Mouse (Mus musculus): ENCODE measurements around the gene Slk. TPM values are rescaled to one million over a fixed set of nuclear protein-coding genes. Genes with fewer than 3 reads are reported as not detected.

The Slk gene
- total and polyA plus RNA-seq, 3 experiments: 21.1 to 33.6 (median 25.5) TPM

- Histone ChIP-seq H3K4me2 (ENCODE audit: insufficient read depth, low read depth, poor library complexity, severe bottlenecking) (no peak overlapping the region), H3K4me1 (ENCODE audit: control insufficient read depth in 1 of 2, insufficient read depth in 2 of 2) (peaks cover 18 to 31% of the 10 kb centered on the region in 2 experiments), H3K79me2 (replicated peaks; ENCODE audit: control insufficient read depth, extremely low read depth, insufficient read depth, poor library complexity, severe bottlenecking) (no peaks in the 10 kb centered on the region), H3K9ac (ENCODE audit: insufficient read depth, low read depth) (no peak overlapping the region), H3K9me3 (replicated peaks; ENCODE audit: low read length) (no peaks in the 10 kb centered on the region), H3K27me3 (replicated peaks) (peaks cover 3% of the 10 kb centered on the region), H3K27ac (ENCODE audit: insufficient read depth, low read depth) (no peak overlapping the region), H3K36me3 (replicated peaks in 1 of 2; ENCODE audit: control insufficient read depth in 1 of 2, insufficient read depth in 1 of 2, low read length in 1 of 2) (no peaks in the 10 kb centered on the region), H3K4me3 (replicated peaks in 1 of 3; ENCODE audit: low read depth in 2 of 3, low read length in 2 of 3, poor library complexity in 1 of 3) (no peak overlapping the region)
- in situ Hi-C loops (cut with MboI; ENCODE audit: low pct_ligation_motif_present, low pct_unique_long_range_greater_than_20kb, low sequenced_read_pairs) (loop anchor here (25.0 kb wide), 1 partner anchor 269 kb away; the partner anchor contains the start of gene Cfap58), dilution Hi-C loops (cut with MboI; ENCODE audit: extremely low pct_ligation_motif_present, extremely low pct_unique_long_range_greater_than_20kb, low sequenced_read_pairs) (no loop called here)
- TF ChIP-seq CHD2 (IDR thresholded peaks at IDR 0.05; ENCODE audit: low read length): no peak
- TF ChIP-seq MAFK (IDR thresholded peaks at IDR 0.05; ENCODE audit: insufficient replicate concordance, low read length): no peak
- TF ChIP-seq JUND (conservative IDR thresholded peaks at IDR 0.05; ENCODE audit: low read depth, low read length): no peak
- TF ChIP-seq ZMIZ1 (IDR thresholded peaks at IDR 0.05; ENCODE audit: low read depth, low read length): no peak
- TF ChIP-seq IRF4 (IDR thresholded peaks at IDR 0.05; ENCODE audit: low read depth, low read length): no peak
- TF ChIP-seq NRF1 (IDR thresholded peaks at IDR 0.05; ENCODE audit: low read depth, low read length): no peak
- TF ChIP-seq CHD1 (IDR thresholded peaks at IDR 0.05; ENCODE audit: low read depth, low read length): no peak
- TF ChIP-seq HCFC1 (IDR thresholded peaks at IDR 0.05; ENCODE audit: low read depth, low read length): no peak
- TF ChIP-seq POLR2AphosphoS2 (IDR thresholded peaks at IDR 0.05; ENCODE audit: low read depth, low read length): no peak
- TF ChIP-seq TBP (conservative IDR thresholded peaks at IDR 0.05; ENCODE audit: low read depth, low read length): no peak
- TF ChIP-seq MAX (IDR thresholded peaks at IDR 0.05; ENCODE audit: low read length): no peak
- no peak for DNase-seq (ENCODE audit: extremely low read depth)
Observed at GRCm38 (mm10) chr19:47668399-47668798, 88.9 kb downstream of the Slk start.

GRCm38 (mm10) chr19:47674419-47674818 lies 94.9 kb downstream of the Slk start:
- Histone ChIP-seq H3K4me3 (replicated peaks in 1 of 3; ENCODE audit: low read depth in 2 of 3, low read length in 2 of 3, poor library complexity in 1 of 3) (no peak overlapping the region), H3K27ac (ENCODE audit: insufficient read depth, low read depth) (no peak overlapping the region), H3K9me3 (replicated peaks; ENCODE audit: low read length) (no peaks in the 10 kb centered on the region), H3K79me2 (replicated peaks; ENCODE audit: control insufficient read depth, extremely low read depth, insufficient read depth, poor library complexity, severe bottlenecking) (no peaks in the 10 kb centered on the region), H3K36me3 (replicated peaks in 1 of 2; ENCODE audit: control insufficient read depth in 1 of 2, insufficient read depth in 1 of 2, low read length in 1 of 2) (no peaks in the 10 kb centered on the region), H3K4me2 (ENCODE audit: insufficient read depth, low read depth, poor library complexity, severe bottlenecking) (peak overlapping the region; percentile 41; the same call in 1 of the 2 replicates), H3K27me3 (replicated peaks) (no peaks in the 10 kb centered on the region), H3K4me1 (ENCODE audit: control insufficient read depth in 1 of 2, insufficient read depth in 2 of 2) (peaks cover 10 to 29% of the 10 kb centered on the region in 2 experiments), H3K9ac (ENCODE audit: insufficient read depth, low read depth) (no peak overlapping the region)
- peak; percentile 69 for TF ChIP-seq SMC3 (IDR thresholded peaks at IDR 0.05; ENCODE audit: low read depth, low read length)
- peak; percentile 80 to 87 for TF ChIP-seq CTCF (conservative IDR thresholded peaks at IDR 0.05 in 1 of 2, IDR thresholded peaks at IDR 0.05 in 1 of 2; ENCODE audit: low read depth in 2 of 2, low read length in 2 of 2)
- no peak for TF ChIP-seq ZMIZ1 (IDR thresholded peaks at IDR 0.05; ENCODE audit: low read depth, low read length)
- peak; percentile 57 for TF ChIP-seq RAD21 (IDR thresholded peaks at IDR 0.05; ENCODE audit: low read depth, low read length)
- in situ Hi-C loops (cut with MboI; ENCODE audit: low pct_ligation_motif_present, low pct_unique_long_range_greater_than_20kb, low sequenced_read_pairs) (loop anchor here (10.0 to 25.0 kb wide), 2 partner anchors 50 to 263 kb away; partner anchors contain the start of gene Cfap58), dilution Hi-C loops (cut with MboI; ENCODE audit: extremely low pct_ligation_motif_present, extremely low pct_unique_long_range_greater_than_20kb, low sequenced_read_pairs) (no loop called here)
- DNase-seq (ENCODE audit: extremely low read depth): peak; percentile 58

DNA sequence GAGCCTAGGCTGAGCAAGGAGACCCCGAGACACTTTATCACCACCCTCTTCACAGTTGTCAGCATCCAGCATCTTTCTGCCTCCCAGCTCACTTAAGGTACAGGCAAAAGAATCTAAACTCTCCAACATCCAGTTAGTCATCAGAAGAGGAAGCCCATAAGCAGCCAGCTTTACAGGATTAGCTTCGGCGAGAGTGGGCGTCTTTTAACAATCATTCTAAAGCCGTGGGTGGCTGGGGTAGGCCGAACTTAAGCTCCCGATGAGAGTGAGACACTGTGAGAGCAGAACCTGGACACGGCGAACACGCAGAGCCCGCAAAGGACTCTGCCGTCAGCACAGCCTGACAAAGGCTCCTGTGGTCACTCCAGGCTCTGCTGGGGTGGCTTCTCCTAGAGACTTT lies 99.2 kb downstream of the Slk start:
- dilution Hi-C loops (cut with MboI; ENCODE audit: extremely low pct_ligation_motif_present, extremely low pct_unique_long_range_greater_than_20kb, low sequenced_read_pairs): no loop called here
- peaks cover 0 to 7% of the 10 kb centered on the region in 2 experiments; a peak in 2 of 4 replicates for H3K4me1 ChIP-seq (ENCODE audit: control insufficient read depth in 1 of 2, insufficient read depth in 2 of 2)
- in situ Hi-C loops (cut with MboI; ENCODE audit: low pct_ligation_motif_present, low pct_unique_long_range_greater_than_20kb, low sequenced_read_pairs): loop anchor here (10.0 kb wide), 1 partner anchor 46 kb away; no protein-coding TSS in a partner anchor

More for the DNA sequence above, 99.2 kb downstream of the Slk start:
- Histone ChIP-seq H3K27ac (ENCODE audit: insufficient read depth, low read depth) (no peak overlapping the region), H3K9ac (ENCODE audit: insufficient read depth, low read depth) (no peak overlapping the region), H3K79me2 (replicated peaks; ENCODE audit: control insufficient read depth, extremely low read depth, insufficient read depth, poor library complexity, severe bottlenecking) (no peaks in the 10 kb centered on the region), H3K4me2 (ENCODE audit: insufficient read depth, low read depth, poor library complexity, severe bottlenecking) (no peak overlapping the region), H3K27me3 (replicated peaks) (no peaks in the 10 kb centered on the region), H3K36me3 (replicated peaks in 1 of 2; ENCODE audit: control insufficient read depth in 1 of 2, insufficient read depth in 1 of 2, low read length in 1 of 2) (no peaks in the 10 kb centered on the region), H3K4me3 (replicated peaks in 1 of 3; ENCODE audit: low read depth in 2 of 3, low read length in 2 of 3, poor library complexity in 1 of 3) (no peak overlapping the region), H3K9me3 (replicated peaks; ENCODE audit: low read length) (no peaks in the 10 kb centered on the region)
- no peak for DNase-seq (ENCODE audit: extremely low read depth)
- TF ChIP-seq NELFE (IDR thresholded peaks at IDR 0.05; ENCODE audit: low read depth, low read length): no peak
- TF ChIP-seq USF1 (IDR thresholded peaks at IDR 0.05; ENCODE audit: low read depth, low read length): no peak
- TF ChIP-seq CHD2 (IDR thresholded peaks at IDR 0.05; ENCODE audit: low read length): no peak

Measured in CH12.LX (cell line).